Comparison of ENCODE assay signal across 11 mouse cellular contexts in genomic region chr11:90001396-90002230, GRCm38 (mm10). TPM values are rescaled to one million over a fixed set of nuclear protein-coding genes. Genes with fewer than 3 reads are reported as not detected.
DNase-seq lines count a peak whose midpoint lies in the region; ATAC-seq and TF ChIP-seq lines count a peak whose summit lies in the region.
"Had no signal": no experiment of that assay in that cellular context is flagged by ENCODE, and none has a peak within 500 bp of the region (broad histone marks: within the 10 kb centered on the region; RNA-seq: fewer than 3 reads in every experiment).

No protein-coding gene starts in this region.

- no peak overlapping the region for H3K9ac ChIP-seq in forebrain, embryonic 12.5 days
- H3K9ac ChIP-seq in forebrain, postnatal 0 days: no peak overlapping the region
- H3K9ac ChIP-seq in limb, embryonic 13.5 days: peak overlapping the region; percentile 65; the same call in 1 of the 2 replicates
- H3K9ac ChIP-seq in stomach, embryonic 16.5 days (ENCODE audit: low read length): no peak overlapping the region

- no peak for ATAC-seq in forebrain, embryonic 12.5 days (ENCODE audit: low FRiP score)
- ATAC-seq in forebrain, postnatal 0 days: no peak
- no peak for ATAC-seq in megakaryocyte, adult 5-6 weeks (ENCODE audit: poor library complexity, severe bottlenecking)
- no peak for ATAC-seq in limb, embryonic 13.5 days (ENCODE audit: low FRiP score, low read depth)
- no peak for ATAC-seq in stomach, embryonic 16.5 days (ENCODE audit: insufficient read depth, low FRiP score)

- 89% methylated on average over 10 of the region's 10 CpGs for WGBS in forebrain, embryonic 12.5 days
- 86% methylated on average over 10 of the region's 10 CpGs for WGBS in forebrain, postnatal 0 days
- 84% methylated on average over 10 of the region's 10 CpGs for WGBS in limb, embryonic 13.5 days
- WGBS in stomach, embryonic 16.5 days: 81% methylated on average over 10 of the region's 10 CpGs

- peak overlapping the region; percentile 72 for H3K4me2 ChIP-seq in forebrain, embryonic 12.5 days
- H3K4me2 ChIP-seq in forebrain, postnatal 0 days (ENCODE audit: low read depth): no peak overlapping the region
- H3K4me2 ChIP-seq in limb, embryonic 13.5 days (replicated peaks): peak overlapping the region; percentile 79
- H3K4me2 ChIP-seq in stomach, embryonic 16.5 days (ENCODE audit: low read depth, low read length): peak overlapping the region; percentile 70

- H3K4me3 ChIP-seq in forebrain, embryonic 12.5 days (replicated peaks): no peak overlapping the region
- no peak overlapping the region for H3K4me3 ChIP-seq in forebrain, postnatal 0 days (ENCODE audit: low read depth, low read length)
- H3K4me3 ChIP-seq in megakaryocyte, embryonic 14.5 days (replicated peaks): peak overlapping the region; percentile 93
- H3K4me3 ChIP-seq in limb, embryonic 13.5 days: peak overlapping the region; percentile 55; the same call in 1 of the 2 replicates
- 0 out of 2 replicates have a peak overlapping the region, but pooled peaks have one; percentile 57 for H3K4me3 ChIP-seq in stomach, embryonic 16.5 days (replicated peaks; ENCODE audit: low read length)

- 0 out of 2 replicates have a peak, but pooled peaks cover 5% of the 10 kb centered on the region for H3K27me3 ChIP-seq in forebrain, embryonic 12.5 days
- no peaks in the 10 kb centered on the region for H3K27me3 ChIP-seq in forebrain, postnatal 0 days (ENCODE audit: insufficient read depth, low read length)
- no peaks in the 10 kb centered on the region for H3K27me3 ChIP-seq in megakaryocyte, embryonic 14.5 days (replicated peaks)
- no peaks in the 10 kb centered on the region for H3K27me3 ChIP-seq in limb, embryonic 13.5 days
- no peaks in the 10 kb centered on the region for H3K27me3 ChIP-seq in stomach, embryonic 16.5 days (ENCODE audit: control insufficient read depth, insufficient read depth, low read length)

- no peak for DNase-seq in forebrain, postnatal 0 days
- DNase-seq in right cerebral cortex, postnatal 36 days (ENCODE audit: low spot score in 2 of 2): no peak
- DNase-seq in c-Kit-positive CD71-positive TER-119-positive erythroid progenitor cells, embryonic 14.5 days (ENCODE audit: low spot score): no peak
- DNase-seq: adrenal gland, adult 2 months; right cerebral cortex, postnatal 14 days had no signal

- no peak overlapping the region for H3K27ac ChIP-seq in forebrain, embryonic 12.5 days
- H3K27ac ChIP-seq in forebrain, postnatal 0 days (ENCODE audit: low read depth, low read length): no peak overlapping the region
- H3K27ac ChIP-seq in limb, embryonic 13.5 days: no peak overlapping the region
- H3K27ac ChIP-seq in stomach, embryonic 16.5 days (ENCODE audit: low read length): no peak overlapping the region

- no peaks in the 10 kb centered on the region for H3K36me3 ChIP-seq in forebrain, embryonic 12.5 days (replicated peaks)
- H3K36me3 ChIP-seq in forebrain, postnatal 0 days (ENCODE audit: insufficient read depth): no peaks in the 10 kb centered on the region
- H3K36me3 ChIP-seq in megakaryocyte, embryonic 14.5 days (replicated peaks; ENCODE audit: low read length): peaks cover 29% of the 10 kb centered on the region
- H3K36me3 ChIP-seq in limb, embryonic 13.5 days: no peaks in the 10 kb centered on the region
- H3K36me3 ChIP-seq in stomach, embryonic 16.5 days (ENCODE audit: control insufficient read depth, insufficient read depth, low read length): no peaks in the 10 kb centered on the region

- no peak for TF ChIP-seq CTCF in forebrain, postnatal 0 days (IDR thresholded peaks at IDR 0.05; ENCODE audit: low read depth)

- H3K9me3 ChIP-seq in forebrain, embryonic 12.5 days: no peaks in the 10 kb centered on the region
- no peaks in the 10 kb centered on the region for H3K9me3 ChIP-seq in forebrain, postnatal 0 days (ENCODE audit: low read length)
- H3K9me3 ChIP-seq in megakaryocyte, embryonic 14.5 days: no peaks in the 10 kb centered on the region
- H3K9me3 ChIP-seq in limb, embryonic 13.5 days: no peaks in the 10 kb centered on the region
- H3K9me3 ChIP-seq in stomach, embryonic 16.5 days (replicated peaks; ENCODE audit: control insufficient read depth, low read length): no peaks in the 10 kb centered on the region

- peaks cover 9% of the 10 kb centered on the region for H3K4me1 ChIP-seq in forebrain, embryonic 12.5 days
- H3K4me1 ChIP-seq in forebrain, postnatal 0 days (ENCODE audit: insufficient read depth): peaks cover 4% of the 10 kb centered on the region; the same call in 1 of the 2 replicates
- H3K4me1 ChIP-seq in megakaryocyte, embryonic 14.5 days: peaks cover 20% of the 10 kb centered on the region
- peaks cover 7% of the 10 kb centered on the region; the same call in 1 of the 2 replicates for H3K4me1 ChIP-seq in limb, embryonic 13.5 days
- no peaks in the 10 kb centered on the region for H3K4me1 ChIP-seq in stomach, embryonic 16.5 days (ENCODE audit: control insufficient read depth, insufficient read depth, low read length)

RNA-seq across cellular contexts. Expression of gene Pctp, which starts 1.1 kb away (rescaled TPM):
- 5.1 and 6.2 TPM in 2 replicates for polyA plus RNA-seq in forebrain, embryonic 12.5 days (2016; fragmentation: Nextera tagmentation; extraction: Ambion mirVana)
- 0.52 and 0.62 TPM in 2 replicates for total RNA-seq in forebrain, postnatal 0 days (2014; rRNA removed)
- 0.60 and 0.99 TPM in 2 replicates for polyA plus RNA-seq in forebrain, postnatal 0 days (2015; fragmentation: Nextera tagmentation; extraction: Ambion mirVana)
- polyA plus RNA-seq in megakaryocyte, embryonic 14.5 days (2012; ENCODE audit: insufficient read depth, low replicate concordance): 2.3 TPM in 1 of 2 replicates, not detected in the other
- 7.2 and 9.7 TPM in 2 replicates for total RNA-seq in megakaryocyte, adult 5-6 weeks (2015)
- total RNA-seq in megakaryocyte, adult 5-6 weeks (2017): 15.3 and 17.7 TPM in 2 replicates
- polyA plus RNA-seq in limb, embryonic 13.5 days (2015; fragmentation: Nextera tagmentation; extraction: Ambion mirVana): 6.9 and 8.2 TPM in 2 replicates
- 14.2 and 14.6 TPM in 2 replicates for polyA plus RNA-seq in stomach, embryonic 16.5 days (2015; fragmentation: Nextera tagmentation; extraction: Ambion mirVana)

RNA-seq across cellular contexts. Expression of gene Tmem100, which starts 28.5 kb away (rescaled TPM):
- polyA plus RNA-seq in forebrain, embryonic 12.5 days (2016; fragmentation: Nextera tagmentation; extraction: Ambion mirVana): 5.0 and 6.6 TPM in 2 replicates
- total RNA-seq in forebrain, postnatal 0 days (2014; rRNA removed): 7.7 and 13.5 TPM in 2 replicates
- polyA plus RNA-seq in forebrain, postnatal 0 days (2015; fragmentation: Nextera tagmentation; extraction: Ambion mirVana): 8.8 and 11.3 TPM in 2 replicates
- not detected in 2 replicates for polyA plus RNA-seq in megakaryocyte, embryonic 14.5 days (2012; ENCODE audit: insufficient read depth, low replicate concordance)
- total RNA-seq in megakaryocyte, adult 5-6 weeks (2015): 0.36 TPM in 1 of 2 replicates, not detected in the other
- not detected in 2 replicates for total RNA-seq in megakaryocyte, adult 5-6 weeks (2017)
- polyA plus RNA-seq in limb, embryonic 13.5 days (2015; fragmentation: Nextera tagmentation; extraction: Ambion mirVana): 17.1 and 18.1 TPM in 2 replicates
- polyA plus RNA-seq in stomach, embryonic 16.5 days (2015; fragmentation: Nextera tagmentation; extraction: Ambion mirVana): 32.0 and 34.1 TPM in 2 replicates
- polyA plus RNA-seq: C2C12 had no signal

Comparison
In these comparisons a context has a peak if more than half of its experiments do, and no peak if none do; other contexts are left out.
1. H3K4me3 ChIP-seq: peak in megakaryocyte, embryonic 14.5 days (single experiment), limb, embryonic 13.5 days (single experiment) and stomach, embryonic 16.5 days (single experiment); none in forebrain, embryonic 12.5 days (single experiment) and forebrain, postnatal 0 days (single experiment).